Mouse (Mus musculus) liver, postnatal 0 days (tissue): Measurements from ENCODE around the gene P2ry6. TPM values are rescaled to one million over a fixed set of nuclear protein-coding genes. Genes with fewer than 3 reads are reported as not detected.

Experiments
- ATAC-seq: fragments of 200-750 bp; cut with Nextera tagmentation; 2 replicates; pipeline ENCODE4 v1.8.0; 2017; ENCODE audit warnings: mild to moderate bottlenecking, moderate library complexity
- DNase-seq: peaks from one replicate; pipeline ENCODE4 v3.0.0-alpha.2; 2016
- H3K27ac ChIP-seq: fragments of 300-500 bp; sonication (generic); 2 replicates; pipeline ENCODE4 v1.5.1; 2014; ENCODE audit warnings: antibody characterized with exemption, moderate library complexity, mild to moderate bottlenecking, low read depth
- H3K27me3 ChIP-seq: fragments of 300-500 bp; sonication (generic); 2 replicates; pipeline ENCODE4 v1.6.1; 2014; ENCODE audit warnings: low read length, control low read depth, mixed read lengths; ENCODE audit not compliant: insufficient read depth
- H3K36me3 ChIP-seq: fragments of 300-500 bp; sonication (generic); replicated peaks from 2 replicates; pipeline ENCODE4 v1.6.1; 2014; ENCODE audit warnings: mild to moderate bottlenecking, control low read depth, low read length, moderate library complexity, mixed read lengths; ENCODE audit not compliant: insufficient read depth
- H3K4me1 ChIP-seq: fragments of 300-500 bp; sonication (generic); 2 replicates; pipeline ENCODE4 v1.6.1; 2014; ENCODE audit warnings: antibody characterized with exemption, mild to moderate bottlenecking, control low read depth; ENCODE audit not compliant: insufficient read depth
- H3K4me2 ChIP-seq: fragments of 300-500 bp; sonication (generic); 2 replicates; pipeline ENCODE4 v1.6.1; 2014; ENCODE audit warnings: low read depth, mild to moderate bottlenecking, low read length, moderate library complexity, mixed read lengths
- H3K4me3 ChIP-seq: fragments of 300-500 bp; sonication (generic); 2 replicates; pipeline ENCODE4 v1.5.1; 2014; ENCODE audit warnings: low read depth, low read length
- H3K9ac ChIP-seq: fragments of 300-500 bp; sonication (generic); replicated peaks from 2 replicates; pipeline ENCODE4 v1.6.1; 2014; ENCODE audit warnings: mild to moderate bottlenecking, moderate library complexity
- H3K9me3 ChIP-seq: fragments of 300-500 bp; sonication (generic); 2 replicates; pipeline ENCODE4 v1.6.1; 2016; ENCODE audit warnings: mild to moderate bottlenecking, control low read depth, low read length, mixed read lengths
- CTCF ChIP-seq: sonication (generic); IDR thresholded peaks from 2 replicates; pipeline ENCODE4 v1.5.1; 2016; ENCODE audit warnings: antibody characterized with exemption, low read depth
- EP300 ChIP-seq: IDR thresholded peaks from 2 replicates; pipeline ENCODE4 v1.6.1; 2016; ENCODE audit warnings: antibody characterized with exemption, low read depth, mild to moderate bottlenecking
- WGBS: fragments of 180-500 bp; shearing (Covaris S2); extraction: QIAGEN DNeasy Blood & Tissue Kit; methylation state at CpG from one replicate; pipeline ENCODE4 v1.1.7; 2014; ENCODE audit not compliant: insufficient replicate concordance; 5-methylcytosine and 5-hydroxymethylcytosine counted together
- polyA plus RNA-seq: library from polyadenylated mRNA; unstranded; fragments of >200 nt; fragmentation: Nextera tagmentation; extraction: Ambion mirVana; gene quantifications from 2 replicates; pipeline ENCODE4 v1.2.1, GENCODE M21; 2015

Gene P2ry6
- polyA plus RNA-seq, 1 experiment from 2014 or later = 5.3 TPM

- 76% methylated on average over 7 of the region's 7 CpGs for WGBS
- no peaks in the 10 kb centered on the region for H3K36me3 ChIP-seq
- no peak overlapping the region for H3K27ac ChIP-seq
- no peaks in the 10 kb centered on the region for H3K4me1 ChIP-seq
- H3K4me3 ChIP-seq = no peak overlapping the region
- no peak overlapping the region for H3K9ac ChIP-seq
- TF ChIP-seq EP300 (no peak), CTCF (no peak)
- H3K4me2 ChIP-seq = no peak overlapping the region
- H3K9me3 ChIP-seq = no peaks in the 10 kb centered on the region
- H3K27me3 ChIP-seq = no peaks in the 10 kb centered on the region
- no peak for ATAC-seq
- no peak for DNase-seq
These were observed 69.4 kb downstream of the P2ry6 start for GRCm38 (mm10) chr7:100905037-100905436.

DNA sequence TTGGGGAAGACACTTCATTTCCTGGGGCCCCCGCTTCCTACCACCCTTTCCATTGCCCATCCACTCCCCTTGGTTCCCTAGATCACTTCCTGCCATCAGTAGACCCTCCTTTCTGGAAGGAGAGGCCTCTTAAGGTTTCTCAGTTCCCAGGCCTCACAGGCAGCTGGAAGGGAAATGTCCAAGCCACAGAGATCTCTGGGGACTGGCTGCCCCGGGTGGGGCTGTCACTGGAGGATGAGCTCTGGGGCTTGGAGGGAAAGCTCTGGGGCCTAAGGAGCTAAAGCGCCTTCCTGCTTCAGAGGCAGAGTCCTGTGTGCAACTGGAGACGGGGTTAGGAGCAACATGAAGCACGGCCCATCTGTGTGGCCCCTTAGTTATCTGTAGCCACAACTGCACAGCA lies 69.8 kb downstream of the P2ry6 start:
- H3K9ac ChIP-seq = no peak overlapping the region
- no peak overlapping the region for H3K4me2 ChIP-seq
- WGBS = 49% methylated on average over 5 of the region's 5 CpGs
- DNase-seq (no peak), ATAC-seq (no peak)
- no peaks in the 10 kb centered on the region for H3K4me1 ChIP-seq
- no peak overlapping the region for H3K27ac ChIP-seq
- H3K9me3 ChIP-seq = no peaks in the 10 kb centered on the region
- H3K36me3 ChIP-seq = no peaks in the 10 kb centered on the region
- H3K4me3 ChIP-seq = no peak overlapping the region
- TF ChIP-seq EP300 (no peak), CTCF (no peak)
- H3K27me3 ChIP-seq = no peaks in the 10 kb centered on the region

DNA sequence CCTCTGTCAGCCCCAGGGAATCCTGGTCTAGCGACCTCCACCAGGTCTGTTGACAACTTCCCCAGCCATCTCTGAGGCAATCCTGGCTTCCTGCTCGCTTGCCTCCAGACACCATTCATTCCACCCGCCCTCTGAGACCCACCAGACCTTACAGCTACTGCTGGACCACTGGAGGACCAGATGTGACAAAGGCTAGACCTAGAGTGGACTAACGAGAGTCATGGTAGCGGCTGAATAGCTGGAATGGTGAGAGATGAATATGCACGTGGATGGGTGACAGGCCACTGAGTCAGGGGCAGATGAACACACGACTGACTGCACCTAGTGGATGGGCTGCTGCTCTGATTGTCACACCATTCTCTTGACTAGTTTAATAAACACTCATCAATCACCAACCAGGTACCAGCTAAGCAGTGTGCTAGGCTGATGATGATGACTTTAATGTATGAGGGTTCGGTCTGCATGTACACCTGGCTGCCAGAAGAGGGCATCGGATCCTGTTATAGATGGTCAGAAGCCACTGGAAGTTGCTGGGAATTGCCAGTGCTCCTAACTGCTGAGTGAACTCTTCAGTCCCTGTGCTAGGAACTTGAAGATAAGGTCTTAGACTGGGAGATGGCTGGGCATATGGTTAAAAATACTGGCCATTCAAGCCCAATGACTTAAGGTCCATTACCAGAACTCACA lies 71.9 kb downstream of the P2ry6 start:
- 68% methylated on average over 9 of the region's 9 CpGs for WGBS
- Histone ChIP-seq H3K27ac (no peak overlapping the region), H3K4me2 (no peak overlapping the region), H3K4me3 (no peak overlapping the region), H3K27me3 (no peaks in the 10 kb centered on the region), H3K36me3 (no peaks in the 10 kb centered on the region), H3K9ac (no peak overlapping the region), H3K9me3 (no peaks in the 10 kb centered on the region), H3K4me1 (no peaks in the 10 kb centered on the region)
- ATAC-seq (no peak), DNase-seq (no peak)
- no peak for TF ChIP-seq EP300
- peak; percentile 60 for TF ChIP-seq CTCF

- DNase-seq = no peak
- WGBS = 71% methylated on average over 5 of the region's 5 CpGs
- TF ChIP-seq CTCF = no peak
- no peak for TF ChIP-seq EP300
These were observed 76.6 kb downstream of the P2ry6 start for GRCm38 (mm10) chr7:100897828-100898227.

GRCm38 (mm10) chr7:100894833-100895226 lies 79.6 kb downstream of the P2ry6 start:
- H3K27ac ChIP-seq = no peak overlapping the region
- H3K4me1 ChIP-seq = peaks cover 4% of the 10 kb centered on the region; the same call in 1 of the 2 replicates
- 0 out of 2 replicates have a peak, but pooled peaks cover 11% of the 10 kb centered on the region for H3K27me3 ChIP-seq
- TF ChIP-seq EP300 = no peak
- no peak for TF ChIP-seq CTCF
- no peak overlapping the region; the same call in 1 of the 2 replicates for H3K9ac ChIP-seq
- 5% methylated on average over 12 of the region's 12 CpGs for WGBS
- peak overlapping the region; percentile 51 for H3K4me3 ChIP-seq
- H3K36me3 ChIP-seq = no peaks in the 10 kb centered on the region
- H3K4me2 ChIP-seq = peak overlapping the region; percentile 90
- ATAC-seq (0 out of 2 replicates have a peak, but pooled peaks have one; percentile 7), DNase-seq (no peak)
- no peaks in the 10 kb centered on the region for H3K9me3 ChIP-seq

More at GRCm38 (mm10) chr7:100897828-100898227, 76.6 kb downstream of the P2ry6 start:
- H3K4me3 ChIP-seq = no peak overlapping the region
- H3K4me2 ChIP-seq = no peak overlapping the region
- no peak for ATAC-seq
- no peak overlapping the region for H3K27ac ChIP-seq
- no peaks in the 10 kb centered on the region for H3K36me3 ChIP-seq
- H3K9ac ChIP-seq = no peak overlapping the region
- no peaks in the 10 kb centered on the region for H3K9me3 ChIP-seq
- H3K27me3 ChIP-seq = 0 out of 2 replicates have a peak, but pooled peaks cover 11% of the 10 kb centered on the region
- peaks cover 4% of the 10 kb centered on the region; the same call in 1 of the 2 replicates for H3K4me1 ChIP-seq

DNA sequence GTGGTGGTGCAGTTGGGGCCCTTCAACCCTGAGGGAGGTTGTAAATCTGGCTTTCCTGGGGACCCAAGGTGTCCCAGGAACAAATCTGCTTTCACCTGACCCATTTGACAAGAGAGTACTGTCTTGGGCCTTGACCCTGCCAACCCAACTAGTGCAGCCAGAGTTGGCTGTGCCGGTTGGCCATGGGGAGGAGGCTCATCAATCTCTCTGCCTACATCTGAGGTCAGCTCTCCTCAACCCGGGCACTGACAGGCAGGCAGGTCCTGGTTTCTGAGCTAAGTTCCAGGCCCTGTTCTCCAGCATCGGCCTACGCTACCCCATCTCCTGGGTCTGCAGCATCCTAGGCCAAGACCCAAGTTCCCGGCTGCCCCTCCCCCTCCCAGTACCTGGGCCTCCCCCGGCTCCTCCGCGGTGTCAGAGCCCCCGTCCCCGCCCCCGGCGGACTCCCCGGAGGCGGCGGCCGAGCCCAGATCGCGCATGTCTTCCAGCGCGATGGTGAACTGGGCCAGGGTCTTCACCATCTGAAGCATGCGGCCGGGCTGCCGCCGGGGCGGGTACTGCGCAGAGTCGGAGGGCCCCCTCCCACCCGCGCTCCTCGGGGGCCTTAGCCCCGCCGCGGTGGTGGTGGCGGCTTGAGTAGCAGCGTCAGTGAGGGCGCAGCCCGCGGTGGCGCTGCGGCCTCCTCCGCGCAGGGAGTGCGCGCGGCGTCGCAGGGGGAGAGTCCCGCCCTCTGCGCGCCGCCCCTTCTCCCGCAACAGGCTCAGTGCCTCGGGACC lies 80.2 kb downstream of the P2ry6 start:
- H3K27me3 ChIP-seq = 0 out of 2 replicates have a peak, but pooled peaks cover 11% of the 10 kb centered on the region

More for the DNA sequence above, 80.2 kb downstream of the P2ry6 start:
- 0 out of 2 replicates have a peak, but pooled peaks have one; percentile 7 for ATAC-seq
- TF ChIP-seq EP300 = no peak
- no peak for TF ChIP-seq CTCF
- Histone ChIP-seq H3K36me3 (no peaks in the 10 kb centered on the region), H3K9me3 (no peaks in the 10 kb centered on the region), H3K4me2 (peak overlapping the region; percentile 90), H3K4me1 (peaks cover 4% of the 10 kb centered on the region; the same call in 1 of the 2 replicates), H3K4me3 (peak overlapping the region; percentile 51), H3K9ac (peak overlapping the region; percentile 58), H3K27ac (no peak overlapping the region)
- 6% methylated on average over 48 of the region's 53 CpGs for WGBS
- no peak for DNase-seq
